Mouse (Mus musculus): ENCODE results near the gene Cnnm4.
A peak's percentile ranks its signal among the peaks of the same experiment; 100 is the strongest.
"Not testable (repeated sequence)": the region's sequence is repeated elsewhere in the genome, so short reads cannot be mapped to it uniquely, and the experiment has no call there.

The Cnnm4 gene

GRCm38 (mm10) chr1:36518259-36518658 lies 46.8 kb downstream of the Cnnm4 start:
- no peak for DNase-seq

GRCm38 (mm10) chr1:36519626-36520025 lies 48.2 kb downstream of the Cnnm4 start:
- no peak for DNase-seq

GRCm38 (mm10) chr1:36522210-36522609 lies 50.8 kb downstream of the Cnnm4 start:
- no peak for DNase-seq

GRCm38 (mm10) chr1:36523332-36524013 lies 52.1 kb downstream of the Cnnm4 start:
- DNase-seq: no peak

DNA sequence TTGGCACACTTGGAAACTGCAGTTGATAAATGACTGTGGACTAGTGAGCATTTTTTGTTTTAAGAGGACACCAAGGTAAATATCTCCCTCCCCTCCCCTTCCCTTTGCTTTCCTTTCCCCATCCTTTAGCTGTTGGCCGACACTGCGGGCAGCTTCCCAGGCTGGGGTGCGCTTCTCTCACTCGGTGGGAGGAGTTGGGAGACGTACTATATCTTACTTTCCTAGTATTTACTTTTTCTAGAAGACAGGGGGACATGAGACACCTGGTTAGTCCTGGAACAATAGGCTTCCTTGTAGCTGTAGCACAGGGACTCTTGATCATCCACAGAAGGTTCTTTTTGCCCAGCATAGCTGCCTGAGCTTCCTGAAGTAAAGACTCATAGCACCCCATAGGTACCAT lies 52.6 kb downstream of the Cnnm4 start:
- DNase-seq: no peak

GRCm38 (mm10) chr1:36525774-36526173 lies 54.4 kb downstream of the Cnnm4 start:
- no peak for DNase-seq

DNA sequence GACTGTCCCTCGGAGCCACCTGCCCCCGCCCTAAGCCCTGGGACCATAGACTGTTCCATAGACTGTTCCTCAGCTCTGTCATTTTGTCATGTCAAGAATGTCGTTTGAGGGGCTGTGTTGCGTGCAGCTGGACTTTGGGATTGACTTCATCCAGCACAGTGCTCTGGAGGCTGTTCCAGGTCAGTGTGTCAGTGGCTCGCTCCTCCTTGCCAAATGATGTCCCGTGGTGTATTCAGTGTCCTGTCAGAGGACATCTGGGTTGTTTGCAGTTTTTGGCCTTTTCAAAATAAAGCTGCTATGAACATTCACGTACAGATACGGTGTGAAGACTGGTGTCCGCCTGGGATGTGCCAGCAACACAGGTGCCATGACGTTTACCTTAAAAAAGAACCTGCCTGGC lies 55.5 kb downstream of the Cnnm4 start:
- no peak for DNase-seq

GRCm38 (mm10) chr1:36528351-36528750 lies 56.9 kb downstream of the Cnnm4 start:
- DNase-seq: no peak

DNA sequence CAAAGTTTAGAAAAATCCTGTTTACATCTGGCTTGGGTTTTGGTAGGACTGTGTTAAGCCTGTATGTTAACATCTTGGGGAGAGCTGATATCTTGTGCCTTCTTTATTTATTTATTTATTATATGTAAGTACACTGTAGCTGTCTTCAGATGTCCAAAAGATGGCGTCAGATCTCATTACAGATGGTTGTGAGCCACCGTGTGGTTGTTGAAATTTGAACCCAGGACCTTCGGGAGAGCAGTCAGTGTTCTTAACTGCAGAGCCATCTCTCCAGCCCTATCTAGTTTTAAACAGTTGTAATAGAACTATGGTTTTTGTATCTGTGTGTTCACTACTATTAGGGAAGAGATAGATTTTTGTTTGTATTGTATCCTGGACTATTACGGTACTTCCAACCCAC lies 57.9 kb downstream of the Cnnm4 start:
- DNase-seq: no peak

DNA sequence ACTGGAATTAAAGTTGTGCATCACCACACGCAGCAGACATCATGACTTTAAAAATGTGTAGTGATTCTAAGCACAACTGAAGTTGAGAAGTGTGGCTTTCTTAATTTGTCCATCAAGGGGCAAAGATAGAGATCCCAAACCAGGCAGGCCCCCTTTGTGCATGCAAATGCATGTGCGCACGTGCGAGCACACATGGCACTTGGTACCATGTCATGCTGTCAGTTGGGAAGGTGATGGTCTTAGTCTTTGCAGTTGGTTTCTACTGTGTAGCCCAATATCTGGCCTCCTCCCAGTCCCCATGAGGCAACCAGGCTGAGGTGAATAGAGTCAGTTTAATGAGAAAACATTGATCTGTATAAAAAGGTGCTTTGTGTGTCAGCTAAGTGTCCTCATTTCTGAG lies 58.5 kb downstream of the Cnnm4 start:
- DNase-seq: no peak

- DNase-seq: no peak
These were observed 59.1 kb downstream of the Cnnm4 start for GRCm38 (mm10) chr1:36530485-36530884.

DNA sequence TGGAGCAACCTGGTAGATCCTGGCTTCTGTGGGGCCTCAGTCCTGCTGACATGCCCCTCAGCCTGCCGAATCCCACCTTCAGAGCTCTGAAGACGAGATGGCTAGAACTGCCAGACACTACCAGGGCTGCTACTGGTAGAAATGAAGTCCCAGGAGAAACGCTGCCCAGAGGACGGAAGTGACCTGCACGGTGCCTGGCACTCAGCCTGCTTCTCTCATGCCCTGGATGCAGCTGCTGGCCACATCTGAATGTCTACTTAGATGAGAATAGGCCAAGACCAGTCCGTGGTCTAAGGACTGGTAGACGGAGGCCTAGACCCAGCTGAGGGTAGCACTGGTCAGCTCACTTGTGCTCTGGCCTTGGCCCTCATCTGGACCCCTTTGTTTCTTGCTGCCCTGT lies 59.5 kb downstream of the Cnnm4 start:
- DNase-seq: no peak

DNA sequence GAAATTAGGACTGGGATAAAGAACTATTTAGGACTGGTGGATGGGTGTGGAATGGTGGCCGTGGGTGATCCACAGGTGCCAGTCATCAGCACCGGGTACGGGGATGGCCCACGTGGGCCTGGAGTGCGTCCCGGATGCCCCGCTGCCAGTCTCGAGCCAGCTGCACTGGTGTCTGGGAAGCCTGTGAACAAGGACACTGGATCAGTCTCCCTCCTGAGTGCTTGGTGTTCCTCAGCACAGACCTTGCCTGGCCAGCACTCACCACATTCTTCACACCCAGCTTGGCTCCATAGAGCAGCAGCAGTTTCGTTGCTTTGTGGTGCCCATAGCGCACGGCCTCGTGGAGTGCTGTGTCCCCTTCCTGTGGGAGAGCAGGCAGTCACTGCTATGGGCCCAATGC lies 60.0 kb downstream of the Cnnm4 start:
- no peak for DNase-seq

DNA sequence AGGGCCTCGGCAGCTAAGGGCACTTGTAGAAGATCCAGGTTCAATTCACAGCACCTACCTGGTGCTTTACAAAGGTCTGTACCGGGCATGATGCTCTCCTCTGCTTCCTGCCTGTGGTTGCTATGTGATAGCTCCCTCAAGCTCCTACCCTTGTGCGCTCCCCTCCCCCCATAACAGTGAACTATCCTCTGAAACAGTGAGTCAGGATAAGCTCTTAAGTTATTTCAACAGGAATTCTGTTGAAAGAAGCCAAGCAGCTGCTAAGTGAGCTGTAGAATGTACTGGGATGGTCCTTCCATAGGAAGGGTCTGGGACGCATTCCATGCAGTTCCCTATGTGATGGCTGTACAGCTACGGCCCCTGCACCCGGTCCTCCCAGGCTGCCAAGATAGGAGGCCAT lies 62.1 kb downstream of the Cnnm4 start:
- DNase-seq: no peak

DNA sequence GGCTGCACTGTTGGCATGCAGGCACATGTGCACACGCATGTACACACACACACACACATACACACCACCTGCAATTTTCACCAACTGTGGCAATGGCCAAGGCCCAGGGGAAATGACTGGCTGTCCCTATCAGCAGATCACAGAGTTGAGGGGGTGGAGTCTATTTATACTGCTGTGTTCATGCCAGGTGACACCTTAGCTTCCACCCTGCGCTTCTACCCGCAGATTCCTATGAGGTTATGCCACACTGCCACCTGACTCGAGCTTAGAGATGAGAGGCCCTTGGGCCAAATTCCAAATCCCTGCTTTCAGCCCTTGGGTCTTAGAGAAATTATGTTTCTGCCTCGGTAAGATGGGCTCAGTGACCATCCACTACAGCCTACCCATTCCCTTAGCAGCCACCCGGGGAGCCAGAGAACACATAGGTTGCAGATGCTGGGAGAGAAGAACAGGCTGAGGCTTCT lies 63.2 kb downstream of the Cnnm4 start:
- peak; percentile 44 for DNase-seq

DNA sequence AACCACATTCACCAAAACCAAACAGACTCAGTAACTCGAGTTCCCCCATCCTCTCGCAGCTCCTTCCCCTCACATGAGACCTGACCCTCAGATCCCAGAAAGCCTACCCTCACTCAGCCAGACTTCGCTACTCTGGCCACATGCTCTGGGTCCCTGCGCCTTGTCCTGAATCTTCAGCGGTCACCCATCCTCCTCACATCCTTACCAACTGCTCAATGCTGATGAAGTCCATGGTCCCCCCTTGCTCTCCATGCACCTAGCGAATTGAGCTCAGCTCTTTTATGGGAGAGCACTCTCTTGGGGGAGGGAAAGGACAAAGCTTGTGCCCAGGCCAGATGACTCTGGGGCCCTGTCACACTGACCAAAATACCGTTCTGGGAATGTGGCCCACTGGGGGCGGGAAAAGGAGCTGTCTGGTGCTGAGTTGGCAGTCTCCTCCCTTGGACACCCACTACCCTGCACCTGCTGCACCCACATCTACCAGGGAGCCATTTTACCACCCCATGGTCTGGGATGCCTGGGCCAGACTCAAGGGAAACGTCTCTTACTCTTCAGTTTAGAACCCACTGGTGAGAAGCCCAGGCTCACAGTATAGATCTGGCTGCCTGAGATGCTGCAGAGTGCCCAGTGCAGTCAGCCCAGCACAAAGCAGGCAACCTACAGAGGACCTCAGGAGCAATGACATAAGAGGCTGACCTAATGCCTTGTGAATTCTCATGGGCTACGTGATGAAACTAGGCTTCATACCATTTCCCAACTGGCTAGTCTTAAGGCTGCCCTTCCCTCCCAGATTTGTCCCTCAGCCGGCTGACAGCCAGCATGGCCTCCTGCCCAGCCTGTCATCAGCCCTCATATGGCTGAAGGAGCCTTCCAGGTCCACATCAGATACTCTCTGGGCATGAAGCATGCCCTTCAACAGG lies 64.3 kb downstream of the Cnnm4 start:
- DNase-seq: peak; percentile 67

- DNase-seq: no peak
These were observed 64.9 kb downstream of the Cnnm4 start for GRCm38 (mm10) chr1:36536397-36536728.

- DNase-seq: not testable (repeated sequence)
These were observed 65.4 kb downstream of the Cnnm4 start, which contains the start of gene Ankrd23 for GRCm38 (mm10) chr1:36536783-36537182. Gene Ankrd23, minus strand, starts transcription at chr1:36536883.

GRCm38 (mm10) chr1:36538727-36539126 lies 67.3 kb downstream of the Cnnm4 start:
- no peak for DNase-seq

DNA sequence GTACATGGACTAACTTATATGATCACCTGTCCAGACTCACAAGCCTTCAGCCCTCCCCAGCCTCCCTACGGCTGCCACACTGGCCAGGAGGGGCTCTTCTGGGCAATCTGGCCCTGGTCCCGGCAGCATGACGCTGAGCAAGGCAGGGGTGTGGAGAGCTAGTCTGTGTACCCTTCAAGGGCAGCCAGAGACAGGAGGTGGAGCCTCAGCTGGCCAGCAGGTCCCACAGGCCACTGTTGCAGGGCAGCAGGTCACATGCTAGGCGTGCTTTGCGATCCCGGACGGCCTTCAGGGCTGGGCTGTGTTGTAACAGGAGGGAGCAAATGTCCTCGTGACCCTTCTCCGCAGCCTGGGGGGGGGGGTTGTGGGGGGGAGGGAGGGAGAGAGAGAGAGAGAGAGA lies 67.8 kb downstream of the Cnnm4 start, which contains the start of gene Gm42417:
Gene Gm42417, minus strand, starts transcription at position 244 of the 400 bp plus-strand sequence.
- DNase-seq: peak; percentile 91

DNA sequence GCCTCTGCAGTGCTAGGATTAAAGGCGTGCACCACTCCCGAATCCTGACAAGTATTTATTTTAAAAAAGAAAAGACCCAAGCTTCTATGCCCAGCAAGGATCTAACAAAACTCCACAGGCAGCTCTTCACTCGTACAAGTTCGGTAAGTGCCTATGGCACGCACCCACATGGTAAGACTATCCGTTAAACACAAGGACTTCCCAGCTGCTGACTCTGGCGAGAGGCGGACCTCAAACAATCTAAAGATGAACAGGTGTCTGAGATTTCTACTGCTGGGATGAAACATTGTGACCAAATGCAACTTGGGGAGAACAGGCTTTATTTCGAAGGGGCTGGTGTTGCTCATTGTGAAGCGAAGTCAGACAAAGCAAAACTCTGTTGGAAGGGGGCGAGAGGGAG lies 68.7 kb downstream of the Cnnm4 start:
- no peak for DNase-seq

DNA sequence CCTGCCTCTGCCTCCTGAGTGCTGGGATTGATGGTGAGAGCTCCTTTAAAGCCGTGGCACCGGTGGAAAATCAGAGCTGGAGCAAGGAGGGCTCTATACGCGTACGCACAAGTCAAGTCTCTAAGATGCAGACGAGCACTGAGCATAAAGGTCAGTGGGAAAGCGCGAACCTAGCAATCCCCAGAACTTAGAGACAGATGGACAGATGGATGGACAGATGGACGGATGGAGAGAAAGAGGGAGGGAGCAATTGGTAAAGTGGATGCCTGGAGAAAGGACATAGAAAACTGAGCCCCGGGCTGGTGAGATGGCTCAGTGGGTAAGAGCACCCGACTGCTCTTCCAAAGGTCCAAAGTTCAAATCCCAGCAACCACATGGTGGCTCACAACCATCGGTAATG lies 69.4 kb downstream of the Cnnm4 start:
- DNase-seq: no peak

- DNase-seq: no peak
These were observed 70.4 kb downstream of the Cnnm4 start for GRCm38 (mm10) chr1:36541844-36542243.

GRCm38 (mm10) chr1:36542925-36543324 lies 71.5 kb downstream of the Cnnm4 start:
- DNase-seq: no peak
